Mouse (Mus musculus): ENCODE results near the gene Wnt7a.

Wnt7a gene

GRCm38 (mm10) chr6:91410961-91411368 lies at the start of gene Wnt7a:
Gene Wnt7a (minus strand): TSS chr6:91411363.
- peak; percentile 57 to 73 for DNase-seq

GRCm38 (mm10) chr6:91459471-91459870 lies 48.3 kb upstream of the Wnt7a start:
- no peak for DNase-seq

- no peak for DNase-seq
Observed at GRCm38 (mm10) chr6:91454546-91454945, 43.4 kb upstream of the Wnt7a start.

- DNase-seq: no peak
Observed at GRCm38 (mm10) chr6:91452056-91452455, 40.9 kb upstream of the Wnt7a start.

GRCm38 (mm10) chr6:91449472-91450225 lies 38.5 kb upstream of the Wnt7a start:
- DNase-seq: no peak

- no peak for DNase-seq
Observed at GRCm38 (mm10) chr6:91445316-91445715, 34.2 kb upstream of the Wnt7a start.

GRCm38 (mm10) chr6:91441145-91441662 lies 30.0 kb upstream of the Wnt7a start:
- DNase-seq: peak; percentile 6 to 10

GRCm38 (mm10) chr6:91440474-91441144 lies 29.4 kb upstream of the Wnt7a start:
- DNase-seq: peak; percentile 98 to 99

- no peak for DNase-seq
Observed at GRCm38 (mm10) chr6:91424151-91424550, 13.0 kb upstream of the Wnt7a start.

GRCm38 (mm10) chr6:91421629-91422028 lies 10.5 kb upstream of the Wnt7a start:
- DNase-seq: no peak

GRCm38 (mm10) chr6:91417291-91417845 lies 6.2 kb upstream of the Wnt7a start:
- DNase-seq: no peak

GRCm38 (mm10) chr6:91416146-91416545 lies 5.0 kb upstream of the Wnt7a start:
- no peak for DNase-seq

GRCm38 (mm10) chr6:91414890-91415289 lies 3.7 kb upstream of the Wnt7a start:
- DNase-seq: peak; percentile 77 to 78

GRCm38 (mm10) chr6:91411369-91411981 lies 312 bp upstream of the Wnt7a start:
- peak; percentile 97 to 98 for DNase-seq

GRCm38 (mm10) chr6:91410168-91410780 lies 889 bp downstream of the Wnt7a start:
- DNase-seq: peak; percentile 40 to 57

- peak; percentile 56 to 67 for DNase-seq
Observed at GRCm38 (mm10) chr6:91409448-91410167, 1.6 kb downstream of the Wnt7a start.

GRCm38 (mm10) chr6:91408616-91409015 lies 2.5 kb downstream of the Wnt7a start:
- peak; percentile 80 for DNase-seq

- DNase-seq: no peak
Observed at GRCm38 (mm10) chr6:91401591-91401990, 9.6 kb downstream of the Wnt7a start.

GRCm38 (mm10) chr6:91400514-91400913 lies 10.6 kb downstream of the Wnt7a start:
- DNase-seq: no peak

GRCm38 (mm10) chr6:91392475-91393174 lies 18.5 kb downstream of the Wnt7a start:
- DNase-seq: no peak

- DNase-seq: no peak
Observed at GRCm38 (mm10) chr6:91389141-91389540, 22.0 kb downstream of the Wnt7a start.
